Mouse (Mus musculus) liver, embryonic 14 days (tissue): ENCODE data around the gene Cpt1b. TPM values are rescaled to one million over a fixed set of nuclear protein-coding genes. Genes with fewer than 3 reads are reported as not detected.

Source experiments
- polyA plus RNA-seq: library from polyadenylated mRNA; depleted of rRNA; stranded (reverse); fragments of >200 nt; gene quantifications from 2 replicates; pipeline ENCODE4 v1.2.3, GENCODE M21; 2012; rRNA removed

Gene Cpt1b
- 1.6 and 2.0 TPM in 2 replicates for polyA plus RNA-seq

GRCm38 (mm10) chr15:89425711-89426121 is at the start of gene Cpt1b:
Cpt1b (minus strand) TSS chr15:89425863.

GRCm38 (mm10) chr15:89453865-89454478 is 28.3 kb upstream of the Cpt1b start, which contains the start of gene Mapk8ip2:
Mapk8ip2 (plus strand) TSS chr15:89453913.

GRCm38 (mm10) chr15:89429352-89430221 is 3.9 kb upstream of the Cpt1b start, which contains the start of the genes C730034F03Rik, Gm44502 and Chkb:
C730034F03Rik (plus strand) TSS chr15:89429589.
Gm44502 (minus strand) TSS chr15:89429696.
Chkb (minus strand) TSS chr15:89429908.

GRCm38 (mm10) chr15:89410118-89410517 is 15.5 kb downstream of the Cpt1b start, which contains the start of gene Syce3:
Syce3 (minus strand) TSS chr15:89410503.

GRCm38 (mm10) chr15:89384617-89385016 is 41.0 kb downstream of the Cpt1b start, which contains the start of gene Klhdc7b:
Klhdc7b (plus strand) TSS chr15:89384917.

GRCm38 (mm10) chr15:89378831-89379401 is 46.7 kb downstream of the Cpt1b start, which contains the start of gene Odf3b:
Odf3b (minus strand) TSS chr15:89379282.

GRCm38 (mm10) chr15:89376957-89377356 is 48.7 kb downstream of the Cpt1b start, which contains the start of gene Tymp:
Tymp (minus strand) TSS chr15:89377039.

GRCm38 (mm10) chr15:89373762-89374248 is 51.9 kb downstream of the Cpt1b start, which contains the start of gene Sco2:
Sco2 (minus strand) TSS chr15:89373846.

Other genes starting within 250 kb of the Cpt1b start
- gene Plxnb2, start 245.1 kb downstream of the Cpt1b start, polyA plus RNA-seq, result 23.7 and 25.5 TPM in 2 replicates
- gene Dennd6b, start 229.4 kb downstream of the Cpt1b start, polyA plus RNA-seq, result 3.8 and 4.2 TPM in 2 replicates
- gene Ppp6r2, start 214.3 kb downstream of the Cpt1b start, polyA plus RNA-seq, result 14.0 and 15.3 TPM in 2 replicates
- gene Sbf1, start 110.6 kb downstream of the Cpt1b start, polyA plus RNA-seq, result 27.9 and 28.3 TPM in 2 replicates
- 1.8 and 2.0 TPM in 2 replicates for gene Adm2, start 103.1 kb downstream of the Cpt1b start, polyA plus RNA-seq
- gene Miox, start 91.5 kb downstream of the Cpt1b start, polyA plus RNA-seq, result 7.3 and 11.5 TPM in 2 replicates
- 11.6 and 12.4 TPM in 2 replicates for gene Lmf2, start 70.2 kb downstream of the Cpt1b start, polyA plus RNA-seq
- gene Ncaph2, start 70.1 kb downstream of the Cpt1b start, polyA plus RNA-seq, result 65.4 and 75.6 TPM in 2 replicates
- gene Sco2, start 52.0 kb downstream of the Cpt1b start, polyA plus RNA-seq, result 9.4 and 11.0 TPM in 2 replicates
- gene Tymp, start 48.8 kb downstream of the Cpt1b start, polyA plus RNA-seq, result 0.68 and 0.70 TPM in 2 replicates
- gene Odf3b, start 46.6 kb downstream of the Cpt1b start, polyA plus RNA-seq, result 0.75 and 0.85 TPM in 2 replicates
- gene Klhdc7b, start 40.9 kb downstream of the Cpt1b start, polyA plus RNA-seq, result not detected in 2 replicates
- gene Syce3, start 15.4 kb downstream of the Cpt1b start, polyA plus RNA-seq, result not detected in 2 replicates
- gene C730034F03Rik, start 3.7 kb upstream of the Cpt1b start, polyA plus RNA-seq, result 0.89 and 0.97 TPM in 2 replicates
- gene Gm44502, start 3.8 kb upstream of the Cpt1b start, polyA plus RNA-seq, result 0.23 and 0.29 TPM in 2 replicates
- 17.1 and 19.3 TPM in 2 replicates for gene Chkb, start 4.0 kb upstream of the Cpt1b start, polyA plus RNA-seq
- gene Mapk8ip2, start 28.1 kb upstream of the Cpt1b start, polyA plus RNA-seq, result 0.01 and 0.03 TPM in 2 replicates
- 3.1 and 3.4 TPM in 2 replicates for gene Arsa, start 51.6 kb upstream of the Cpt1b start, polyA plus RNA-seq
- gene Shank3, start 73.8 kb upstream of the Cpt1b start, polyA plus RNA-seq, result 1.8 and 2.0 TPM in 2 replicates
- 0.05 and 0.09 TPM in 2 replicates for gene Acr, start 142.5 kb upstream of the Cpt1b start, polyA plus RNA-seq
- 5.7 and 6.2 TPM in 2 replicates for gene Rabl2, start 166.1 kb upstream of the Cpt1b start, polyA plus RNA-seq